Mouse (Mus musculus) liver, embryonic 13.5 days (tissue): ENCODE data around the gene Inpp5k. TPM values are rescaled to one million over a fixed set of nuclear protein-coding genes. Genes with fewer than 3 reads are reported as not detected.

Source experiments
- ATAC-seq: fragments of 200-750 bp; cut with Nextera tagmentation; 2 replicates; pipeline ENCODE4 v1.8.0; 2017; ENCODE audit warnings: low read depth, mild to moderate bottlenecking, moderate number of reproducible peaks, moderate library complexity
- DNase-seq: peaks from one replicate; pipeline ENCODE4 v3.0.0; 2022
- H3K27ac ChIP-seq: fragments of 300-500 bp; sonication (generic); 2 replicates; pipeline ENCODE4 v1.5.1; 2015; ENCODE audit warnings: moderate library complexity, mild to moderate bottlenecking, inconsistent platforms
- H3K27me3 ChIP-seq: fragments of 300-500 bp; sonication (generic); 2 replicates; pipeline ENCODE4 v1.6.1; 2015; ENCODE audit warnings: mild to moderate bottlenecking, inconsistent platforms
- H3K36me3 ChIP-seq: fragments of 300-500 bp; sonication (generic); 2 replicates; pipeline ENCODE4 v1.6.1; 2015; ENCODE audit warnings: mild to moderate bottlenecking, inconsistent platforms
- H3K4me1 ChIP-seq: fragments of 300-500 bp; sonication (generic); replicated peaks from 2 replicates; pipeline ENCODE4 v1.6.1; 2015; ENCODE audit warnings: inconsistent platforms
- H3K4me2 ChIP-seq: fragments of 300-500 bp; sonication (generic); 2 replicates; pipeline ENCODE4 v1.6.1; 2015; ENCODE audit warnings: inconsistent platforms, mild to moderate bottlenecking, moderate library complexity
- H3K4me3 ChIP-seq: fragments of 300-500 bp; sonication (generic); replicated peaks from 2 replicates; pipeline ENCODE4 v1.5.1; 2015; ENCODE audit warnings: mild to moderate bottlenecking, inconsistent platforms
- H3K9ac ChIP-seq: fragments of 300-500 bp; sonication (generic); 2 replicates; pipeline ENCODE4 v1.6.1; 2015; ENCODE audit warnings: mild to moderate bottlenecking, inconsistent platforms
- H3K9me3 ChIP-seq: fragments of 300-500 bp; sonication (generic); replicated peaks from 2 replicates; pipeline ENCODE4 v1.6.1; 2016; ENCODE audit warnings: inconsistent platforms
- WGBS: fragments of 180-500 bp; shearing (Covaris S2); methylation state at CpG from one replicate; pipeline ENCODE4 v1.1.7; 2015; ENCODE audit not compliant: insufficient replicate concordance; 5-methylcytosine and 5-hydroxymethylcytosine counted together
- polyA plus RNA-seq: library from polyadenylated mRNA; unstranded; fragments of >200 nt; fragmentation: Nextera tagmentation; extraction: Ambion mirVana; gene quantifications from 2 replicates; pipeline ENCODE4 v1.2.1, GENCODE M21; 2015

Gene Inpp5k
- polyA plus RNA-seq, 1 experiment from 2014 or later, result 12.9 TPM

DNA sequence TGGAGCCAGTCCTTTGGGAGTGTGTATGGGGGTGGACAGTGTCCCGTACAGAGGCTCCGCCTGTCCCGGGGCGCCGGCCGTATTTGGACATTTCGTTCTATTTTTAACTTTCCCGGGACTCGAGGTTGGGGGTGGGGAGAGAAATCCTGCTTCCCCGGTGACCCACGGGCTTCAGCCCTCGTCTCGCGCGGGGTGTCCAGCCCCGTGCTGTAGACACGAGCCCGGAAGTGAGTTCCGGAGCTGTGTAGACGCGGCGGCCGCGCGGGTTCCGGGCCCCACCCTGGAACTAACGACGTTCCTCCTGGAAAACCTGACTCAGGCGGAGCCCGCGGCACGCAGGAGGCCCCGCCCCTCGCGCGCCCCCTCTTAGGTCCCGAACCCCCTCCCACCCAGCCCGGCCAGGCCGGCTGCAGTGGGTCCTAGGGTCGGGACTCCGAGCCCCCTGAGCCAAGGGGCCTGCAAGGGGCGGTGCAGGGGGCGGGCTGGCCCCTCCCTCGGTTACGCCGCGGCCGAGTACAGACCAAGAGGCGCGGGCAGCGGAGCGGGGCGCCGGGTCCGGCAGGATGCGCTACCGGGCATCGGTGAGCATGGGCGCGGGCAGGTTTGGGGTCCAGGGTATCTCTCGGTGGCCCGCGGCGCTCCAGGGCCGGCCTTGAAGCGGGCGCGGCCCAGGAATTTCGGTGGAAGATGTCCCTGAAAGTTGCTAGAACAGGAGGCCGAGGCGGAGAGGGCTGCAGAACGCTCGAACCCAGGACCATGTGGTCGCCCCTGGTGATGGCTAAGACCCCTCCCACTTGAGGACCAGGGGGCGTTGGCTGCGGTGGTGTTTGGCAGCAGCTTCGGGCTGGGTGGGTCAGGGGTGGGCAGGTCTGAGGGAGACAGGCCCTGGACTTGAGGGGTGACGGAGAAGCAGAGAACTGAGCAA is 25.1 kb downstream of the Inpp5k start:
- Histone ChIP-seq H3K4me3 (peak overlapping the region; percentile 81), H3K27ac (peak overlapping the region; percentile 95), H3K9ac (peak overlapping the region; percentile 84), H3K9me3 (no peaks in the 10 kb centered on the region), H3K4me1 (peaks cover 60% of the 10 kb centered on the region), H3K36me3 (peaks cover 39% of the 10 kb centered on the region), H3K4me2 (peak overlapping the region; percentile 98), H3K27me3 (no peaks in the 10 kb centered on the region)
- ATAC-seq (peak; percentile 28), DNase-seq (peak; percentile 71)
- WGBS, result 1% methylated on average over 77 of the region's 78 CpGs

DNA sequence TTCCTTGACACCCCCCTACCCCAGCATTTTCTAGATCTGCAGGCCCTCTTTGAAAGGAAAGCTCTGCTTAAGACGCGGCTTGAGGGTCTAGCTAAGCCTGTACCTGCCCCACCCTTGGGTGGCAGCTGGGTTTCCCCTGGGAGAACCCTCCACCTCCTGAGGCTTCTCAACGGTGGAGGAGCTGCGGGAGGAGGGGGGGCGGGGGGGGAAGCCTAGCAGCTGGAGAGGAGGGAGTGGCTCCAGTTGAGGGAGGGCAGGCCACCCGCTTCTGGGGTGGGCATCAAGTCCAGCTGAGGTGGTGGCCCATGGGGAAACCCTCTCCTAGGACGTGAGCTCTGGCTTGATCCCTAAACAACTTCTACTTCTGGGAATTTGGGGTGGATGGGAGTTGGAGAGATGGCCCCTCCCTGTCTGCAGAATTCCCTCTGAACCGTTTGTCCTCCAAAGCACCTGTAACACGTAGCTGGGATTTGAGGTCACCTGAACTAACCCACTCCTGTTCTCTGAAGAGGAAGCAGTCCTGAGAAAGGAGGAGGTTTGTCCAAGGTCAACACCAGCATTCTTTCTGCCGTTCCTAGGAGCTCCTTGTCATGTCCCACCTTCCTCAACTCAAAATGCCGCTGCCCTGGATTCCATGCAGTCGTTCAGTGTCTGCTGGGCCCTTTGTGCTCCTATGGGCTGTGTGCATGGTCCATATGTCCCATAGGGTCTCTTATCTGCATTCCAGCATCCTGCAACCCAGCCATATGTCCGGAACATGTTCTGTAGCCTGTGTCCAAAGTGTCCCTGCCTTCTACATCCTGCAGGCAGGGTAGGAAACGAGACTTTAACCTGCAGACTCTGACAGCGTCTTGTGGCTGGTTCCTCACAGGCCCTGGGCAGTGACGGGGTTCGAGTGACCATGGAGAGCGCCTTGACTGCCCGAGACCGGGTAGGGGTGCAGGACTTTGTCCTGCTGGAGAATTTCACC is 26.1 kb downstream of the Inpp5k start:
- peak overlapping the region; percentile 84 for H3K9ac ChIP-seq
- H3K36me3 ChIP-seq, result peaks cover 49% of the 10 kb centered on the region
- no peaks in the 10 kb centered on the region for H3K27me3 ChIP-seq
- no peak for ATAC-seq
- peak overlapping the region; percentile 98 for H3K4me2 ChIP-seq
- no peaks in the 10 kb centered on the region for H3K9me3 ChIP-seq
- peak overlapping the region; percentile 95; the same call in 1 of the 2 replicates for H3K27ac ChIP-seq
- DNase-seq, result no peak
- peaks cover 65% of the 10 kb centered on the region for H3K4me1 ChIP-seq
- WGBS, result 63% methylated on average over 19 of the region's 20 CpGs
- peak overlapping the region; percentile 81 for H3K4me3 ChIP-seq

DNA sequence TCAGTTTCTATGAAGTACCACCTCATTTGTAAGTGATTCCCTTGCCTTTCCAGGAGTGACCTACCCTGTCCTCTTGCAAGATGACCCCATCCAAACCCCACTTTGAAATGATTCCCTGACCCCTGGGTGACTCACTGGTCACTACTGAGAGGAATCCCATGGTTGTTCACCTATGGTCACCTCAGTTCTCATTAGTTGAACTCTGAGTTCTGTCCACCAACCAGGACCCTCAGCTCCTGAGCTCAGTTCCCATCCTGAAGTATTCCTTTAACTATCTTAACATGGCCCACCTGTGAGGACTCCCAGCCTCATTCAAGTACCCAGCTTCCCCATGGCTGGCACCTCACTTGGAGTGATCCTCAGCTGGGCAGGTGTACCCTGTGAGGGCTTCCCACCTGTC is 27.1 kb downstream of the Inpp5k start:
- Histone ChIP-seq H3K4me2 (no peak overlapping the region), H3K9ac (no peak overlapping the region), H3K4me3 (no peak overlapping the region), H3K36me3 (peaks cover 58% of the 10 kb centered on the region), H3K27ac (no peak overlapping the region), H3K4me1 (peaks cover 56% of the 10 kb centered on the region), H3K27me3 (no peaks in the 10 kb centered on the region), H3K9me3 (no peaks in the 10 kb centered on the region)
- ATAC-seq, result no peak
- no peak for DNase-seq

DNA sequence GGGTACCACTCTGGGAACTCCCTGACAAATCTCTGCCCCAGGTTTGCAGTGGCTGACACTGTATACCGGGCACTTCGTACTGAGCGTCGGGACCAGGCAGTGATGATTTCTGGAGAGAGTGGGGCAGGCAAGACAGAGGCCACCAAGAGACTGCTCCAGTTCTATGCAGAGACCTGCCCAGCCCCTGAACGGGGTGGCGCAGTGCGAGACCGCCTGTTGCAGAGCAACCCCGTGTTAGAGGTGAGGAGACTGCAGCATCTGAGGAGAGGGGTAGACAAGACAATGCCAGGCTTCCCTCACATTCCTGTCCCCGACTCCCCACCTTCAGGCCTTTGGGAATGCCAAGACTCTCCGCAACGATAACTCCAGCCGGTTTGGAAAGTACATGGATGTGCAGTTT is 27.5 kb downstream of the Inpp5k start:
- H3K9me3 ChIP-seq, result no peaks in the 10 kb centered on the region
- 91% methylated on average over 13 of the region's 13 CpGs for WGBS
- no peak overlapping the region for H3K4me2 ChIP-seq
- H3K27ac ChIP-seq, result no peak overlapping the region
- ATAC-seq, result no peak
- peaks cover 63% of the 10 kb centered on the region for H3K36me3 ChIP-seq
- peaks cover 51% of the 10 kb centered on the region for H3K4me1 ChIP-seq
- no peak overlapping the region for H3K9ac ChIP-seq
- H3K27me3 ChIP-seq, result no peaks in the 10 kb centered on the region
- no peak overlapping the region for H3K4me3 ChIP-seq
- no peak for DNase-seq

DNA sequence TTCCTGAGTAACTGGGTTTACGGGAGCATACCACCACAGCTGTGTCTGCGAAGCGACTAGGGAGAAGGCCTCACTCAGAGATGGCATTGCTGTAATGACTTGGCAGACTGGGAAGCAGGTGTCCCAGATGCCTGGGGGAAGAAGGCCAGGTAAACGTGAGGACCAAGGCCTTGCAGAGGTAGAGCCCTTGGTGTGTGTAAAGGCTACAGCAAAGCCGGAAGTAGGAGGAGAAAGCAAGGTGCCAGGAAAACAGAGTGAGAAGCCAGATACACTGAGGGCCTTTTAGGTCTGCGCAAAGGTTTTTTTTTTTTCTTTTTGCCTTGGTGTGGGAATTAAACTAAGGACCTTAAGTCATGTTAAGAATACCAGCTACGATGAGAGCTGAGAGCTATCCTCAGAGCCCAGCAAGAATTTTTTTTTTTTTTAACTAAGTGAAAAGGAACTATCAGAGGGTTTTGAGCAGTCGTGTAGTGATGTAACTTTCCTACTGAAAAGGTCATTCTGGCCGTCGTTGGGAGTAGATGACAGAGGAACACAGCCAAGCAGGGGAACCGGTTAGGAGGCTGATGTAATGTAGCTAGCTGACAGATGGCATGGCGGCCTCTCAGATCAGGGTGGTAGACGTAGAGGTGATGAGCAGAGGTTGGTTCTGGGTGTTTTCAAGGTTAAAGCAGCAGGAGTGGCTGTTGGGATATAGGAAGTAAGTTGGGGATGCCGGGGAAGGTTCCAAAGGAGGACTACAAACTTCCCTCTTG is 28.4 kb downstream of the Inpp5k start:
- H3K4me3 ChIP-seq, result no peak overlapping the region
- peaks cover 66% of the 10 kb centered on the region for H3K36me3 ChIP-seq
- H3K9me3 ChIP-seq, result no peaks in the 10 kb centered on the region
- no peaks in the 10 kb centered on the region for H3K27me3 ChIP-seq
- H3K4me1 ChIP-seq, result peaks cover 43% of the 10 kb centered on the region
- no peak overlapping the region for H3K9ac ChIP-seq
- no peak for ATAC-seq
- no peak for DNase-seq
- 0 out of 2 replicates have a peak overlapping the region, but pooled peaks have one; percentile 3 for H3K27ac ChIP-seq
- no peak overlapping the region for H3K4me2 ChIP-seq
- 75% methylated on average over 14 of the region's 14 CpGs for WGBS

DNA sequence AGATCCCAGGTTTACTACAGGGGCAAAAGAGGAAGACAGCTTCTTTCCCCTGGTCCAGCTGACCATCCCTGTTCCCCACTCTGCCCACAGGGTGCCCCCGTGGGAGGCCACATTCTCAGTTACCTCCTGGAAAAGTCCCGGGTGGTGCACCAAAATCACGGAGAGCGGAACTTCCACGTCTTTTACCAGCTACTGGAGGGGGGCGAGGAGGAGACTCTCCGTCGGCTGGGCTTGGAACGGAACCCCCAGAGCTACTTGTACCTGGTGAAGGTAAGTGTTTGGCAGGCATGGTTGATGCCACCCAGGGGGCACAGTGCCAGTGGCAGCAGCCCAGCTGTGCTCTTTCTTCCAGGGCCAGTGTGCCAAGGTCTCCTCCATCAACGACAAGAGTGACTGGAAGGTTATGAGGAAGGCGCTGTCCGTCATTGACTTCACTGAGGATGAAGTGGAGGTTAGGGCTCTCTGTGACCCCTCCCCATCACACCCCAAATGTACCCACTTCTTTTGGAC is 29.3 kb downstream of the Inpp5k start:
- DNase-seq (no peak), ATAC-seq (no peak)
- H3K9ac ChIP-seq, result no peak overlapping the region
- H3K4me2 ChIP-seq, result no peak overlapping the region
- no peak overlapping the region for H3K27ac ChIP-seq
- H3K36me3 ChIP-seq, result peaks cover 72% of the 10 kb centered on the region
- H3K27me3 ChIP-seq, result no peaks in the 10 kb centered on the region
- peaks cover 34% of the 10 kb centered on the region for H3K4me1 ChIP-seq
- no peaks in the 10 kb centered on the region for H3K9me3 ChIP-seq
- H3K4me3 ChIP-seq, result no peak overlapping the region
- 90% methylated on average over 12 of the region's 12 CpGs for WGBS

DNA sequence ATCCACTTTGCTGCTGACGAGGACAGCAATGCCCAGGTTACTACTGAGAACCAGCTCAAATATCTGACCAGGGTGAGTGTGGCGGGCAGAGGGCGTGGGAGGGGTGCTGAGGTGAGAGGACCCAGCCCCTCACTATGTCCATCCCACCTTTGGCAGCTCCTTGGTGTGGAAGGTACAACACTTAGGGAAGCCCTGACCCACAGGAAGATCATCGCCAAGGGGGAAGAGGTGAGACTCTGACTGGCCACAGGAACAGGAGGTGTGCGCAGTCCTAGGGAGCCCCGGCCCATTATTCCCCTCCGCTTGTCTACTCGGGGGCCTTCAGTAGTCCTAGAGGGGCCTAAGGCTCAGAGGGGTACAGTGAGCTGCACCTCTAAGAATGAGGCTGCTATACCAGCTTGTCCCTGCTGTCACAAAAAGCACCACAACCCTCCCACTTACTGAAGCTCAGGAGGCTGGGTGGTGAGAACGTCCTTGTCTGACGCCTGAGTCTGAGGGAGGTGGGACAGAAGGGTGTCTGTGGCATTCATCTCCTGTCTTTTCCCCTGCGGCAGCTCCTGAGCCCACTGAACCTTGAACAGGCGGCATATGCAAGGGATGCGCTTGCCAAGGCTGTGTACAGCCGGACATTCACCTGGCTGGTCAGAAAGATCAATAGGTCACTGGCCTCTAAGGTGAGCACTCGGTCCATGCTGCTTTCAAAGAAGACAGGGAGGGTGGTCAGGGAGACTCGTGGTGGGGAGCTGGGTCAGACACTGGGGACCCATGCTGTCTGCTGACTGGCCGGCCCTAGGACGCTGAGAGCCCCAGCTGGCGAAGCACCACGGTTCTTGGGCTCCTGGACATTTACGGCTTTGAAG is 30.4 kb downstream of the Inpp5k start:
- ATAC-seq (no peak; the same call in 1 of the 2 replicates), DNase-seq (no peak)
- H3K36me3 ChIP-seq, result peaks cover 83% of the 10 kb centered on the region
- peaks cover 25% of the 10 kb centered on the region for H3K4me1 ChIP-seq
- 85% methylated on average over 21 of the region's 21 CpGs for WGBS
- no peak overlapping the region for H3K9ac ChIP-seq
- no peaks in the 10 kb centered on the region for H3K27me3 ChIP-seq
- H3K4me3 ChIP-seq, result no peak overlapping the region
- no peaks in the 10 kb centered on the region for H3K9me3 ChIP-seq
- no peak overlapping the region for H3K4me2 ChIP-seq
- no peak overlapping the region for H3K27ac ChIP-seq

DNA sequence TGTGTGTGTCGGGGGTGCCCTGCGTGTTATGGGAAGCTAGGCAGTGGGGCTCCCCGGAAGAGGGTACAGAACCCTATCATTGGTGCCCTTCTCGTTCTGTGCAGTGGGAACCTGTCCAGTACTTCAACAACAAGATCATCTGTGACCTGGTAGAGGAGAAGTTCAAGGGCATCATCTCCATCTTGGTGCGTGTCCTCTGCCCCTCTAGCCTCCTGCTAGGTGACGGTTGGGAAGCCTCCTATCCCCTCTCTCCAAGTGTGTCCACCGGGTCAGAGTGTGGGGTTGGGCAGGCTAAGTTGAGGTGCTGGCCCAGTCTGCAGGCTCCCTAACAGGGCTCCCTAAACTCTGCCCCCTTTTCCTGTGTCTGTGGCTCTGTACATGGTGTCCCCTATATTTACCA is 31.3 kb downstream of the Inpp5k start:
- H3K4me2 ChIP-seq, result no peak overlapping the region
- peaks cover 91% of the 10 kb centered on the region for H3K36me3 ChIP-seq
- peaks cover 20% of the 10 kb centered on the region for H3K4me1 ChIP-seq
- ATAC-seq, result no peak
- no peak overlapping the region for H3K4me3 ChIP-seq
- H3K27ac ChIP-seq, result no peak overlapping the region
- 90% methylated on average over 7 of the region's 7 CpGs for WGBS
- H3K9ac ChIP-seq, result no peak overlapping the region
- DNase-seq, result no peak
- no peaks in the 10 kb centered on the region for H3K9me3 ChIP-seq
- H3K27me3 ChIP-seq, result no peaks in the 10 kb centered on the region

DNA sequence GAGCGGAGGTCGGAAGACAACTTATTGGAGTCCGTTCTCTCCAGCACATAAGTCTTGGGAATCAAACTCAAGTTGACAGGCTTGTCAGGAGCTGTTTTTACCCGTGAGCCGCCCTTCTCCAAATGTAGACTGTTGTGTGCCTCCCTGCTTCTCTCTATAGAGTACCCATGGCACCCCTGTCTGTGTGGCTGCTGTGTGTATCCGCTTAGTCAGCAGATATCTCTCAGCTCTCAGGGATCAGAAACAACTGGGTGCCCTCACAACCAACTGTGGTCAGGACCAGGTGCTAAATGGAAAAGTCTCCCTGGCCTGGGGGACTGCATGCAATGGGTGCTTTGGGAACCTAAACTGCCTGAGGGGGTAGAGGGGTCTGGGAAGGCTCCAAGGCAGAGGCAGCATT is 35.5 kb downstream of the Inpp5k start:
- Histone ChIP-seq H3K4me1 (peaks cover 16% of the 10 kb centered on the region), H3K9me3 (no peaks in the 10 kb centered on the region), H3K4me2 (no peak overlapping the region), H3K9ac (no peak overlapping the region), H3K27ac (no peak overlapping the region), H3K4me3 (no peak overlapping the region), H3K27me3 (no peaks in the 10 kb centered on the region), H3K36me3 (peaks cover 90% of the 10 kb centered on the region)
- 88% methylated on average over 6 of the region's 6 CpGs for WGBS
- DNase-seq (no peak), ATAC-seq (no peak)

DNA sequence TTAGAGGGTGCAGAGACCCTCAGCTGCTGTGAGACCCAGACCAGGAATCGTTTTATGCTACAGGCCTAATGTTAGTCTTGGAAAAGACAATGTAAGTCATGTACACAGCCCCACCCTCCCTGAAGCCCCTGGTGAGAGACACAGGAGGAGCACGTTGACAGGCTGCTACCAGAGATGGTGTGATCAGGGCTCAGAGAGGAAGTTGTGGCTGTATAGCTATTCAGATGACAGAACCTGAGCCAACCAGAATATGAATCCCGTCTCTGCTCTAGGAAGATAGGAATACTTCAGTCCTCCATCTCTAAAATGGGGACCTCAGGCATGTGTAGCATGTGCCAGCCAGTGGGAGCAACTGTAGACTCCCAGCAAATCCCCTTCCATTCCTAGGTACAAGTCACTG is 37.8 kb downstream of the Inpp5k start:
- H3K9me3 ChIP-seq, result no peaks in the 10 kb centered on the region
- 58% methylated on average over 3 of the region's 3 CpGs for WGBS
- no peak overlapping the region for H3K9ac ChIP-seq
- H3K36me3 ChIP-seq, result peaks cover 93% of the 10 kb centered on the region
- ATAC-seq, result no peak
- DNase-seq, result no peak
- peaks cover 10% of the 10 kb centered on the region; the same call in 1 of the 2 replicates for H3K4me1 ChIP-seq
- H3K4me2 ChIP-seq, result no peak overlapping the region
- no peak overlapping the region for H3K4me3 ChIP-seq
- H3K27me3 ChIP-seq, result no peaks in the 10 kb centered on the region
- no peak overlapping the region for H3K27ac ChIP-seq
